In genomic region chr1:36457388-36458014, GRCm38 (mm10) we compare ENCODE assay signal across 1 mouse cellular context.
TF ChIP-seq lines count a peak whose summit lies in the region.

No protein-coding gene starts in this region.

TF ChIP-seq in myocyte, 11 proteins besides CTCF, POLR2A, EP300 and RAD21 (continued from another document):
- TF ChIP-seq MYOD1 (IDR thresholded peaks at IDR 0.05; ENCODE audit: control insufficient read depth in 1 of 3, insufficient read length in 2 of 3, low read depth in 2 of 3) (no peak), MYOG (IDR thresholded peaks at IDR 0.05; ENCODE audit: control insufficient read depth in 1 of 3, insufficient read depth in 1 of 3, insufficient read length in 2 of 3, low read depth in 2 of 3) (no peak)
